Mouse (Mus musculus) monocyte, adult 5-6 weeks (primary cell): ENCODE measurements at regions not wholly inside any gene's neighbourhood (a gene's known extent, or its start where the extent isn't known, plus 50 kb on each side); places are given as distances from the start of the nearest gene placed in this dataset.

Experiments used
- ATAC-seq: fragments of 153-309, 156-312 bp; replicated peaks from 2 replicates; pipeline ENCODE4 v1.8.0; 2017; ENCODE audit warnings: mild to moderate bottlenecking; ENCODE audit not compliant: low TSS enrichment, insufficient number of reproducible peaks, severe bottlenecking, poor library complexity, low FRiP score

- ATAC-seq = no peak
These were observed 313.6 kb downstream of the Tcerg1l start for GRCm38 (mm10) chr7:138083980-138084379.

GRCm38 (mm10) chr7:138107471-138108210 is 289.9 kb downstream of the Tcerg1l start:
- ATAC-seq = no peak

- ATAC-seq = no peak
These were observed 276.0 kb downstream of the Tcerg1l start for GRCm38 (mm10) chr7:138121497-138121896.

- no peak for ATAC-seq
These were observed 267.8 kb downstream of the Tcerg1l start for GRCm38 (mm10) chr7:138129701-138130100.

- ATAC-seq = no peak
These were observed 264.1 kb downstream of the Tcerg1l start for GRCm38 (mm10) chr7:138133427-138133826.

- ATAC-seq = no peak
These were observed 259.6 kb downstream of the Tcerg1l start for GRCm38 (mm10) chr7:138137934-138138333.

GRCm38 (mm10) chr7:138139766-138140165 is 257.8 kb downstream of the Tcerg1l start:
- no peak for ATAC-seq

- ATAC-seq = no peak
These were observed 248.0 kb downstream of the Tcerg1l start for GRCm38 (mm10) chr7:138149496-138149895.

- ATAC-seq = no peak
These were observed 243.9 kb downstream of the Tcerg1l start for GRCm38 (mm10) chr7:138153455-138154167.
